8 mouse cellular contexts compared by ENCODE assay signal in the genomic region with DNA sequence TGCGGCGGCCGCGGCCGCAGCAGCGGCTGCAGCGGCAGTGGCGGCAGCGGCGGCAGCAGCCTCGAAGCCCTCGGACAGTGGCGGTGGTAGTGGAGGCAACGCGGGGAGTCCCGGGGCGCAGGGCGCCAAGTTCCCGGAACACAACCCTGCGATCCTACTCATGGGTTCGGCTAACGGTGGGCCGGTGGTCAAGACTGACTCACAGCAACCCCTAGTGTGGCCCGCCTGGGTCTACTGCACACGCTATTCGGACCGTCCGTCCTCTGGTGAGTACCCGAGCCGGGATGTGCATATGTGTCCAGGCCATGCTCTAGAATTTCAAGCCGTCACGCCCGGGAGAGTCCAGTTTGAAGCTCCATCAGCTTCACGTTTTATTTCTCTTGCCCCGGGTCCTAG. TPM values are rescaled to one million over a fixed set of nuclear protein-coding genes. Genes with fewer than 3 reads are reported as not detected.
DNase-seq lines count a peak whose midpoint lies in the region; ATAC-seq and TF ChIP-seq lines count a peak whose summit lies in the region.

No protein-coding gene starts in this region.

- no peaks in the 10 kb centered on the region for H3K36me3 ChIP-seq in ES-Bruce4 (ENCODE audit: control insufficient read depth, insufficient read depth, low read length, poor library complexity, severe bottlenecking)
- no peaks in the 10 kb centered on the region for H3K36me3 ChIP-seq in forebrain, embryonic 12.5 days (replicated peaks)
- no peaks in the 10 kb centered on the region for H3K36me3 ChIP-seq in liver, embryonic 15.5 days (replicated peaks)

- H3K4me2 ChIP-seq in forebrain, embryonic 12.5 days: peak overlapping the region; percentile 61
- H3K4me2 ChIP-seq in liver, embryonic 15.5 days: peak overlapping the region; percentile 56

- under 1% methylated on average over 32 of the region's 35 CpGs for WGBS in forebrain, embryonic 12.5 days
- WGBS in liver, embryonic 15.5 days (ENCODE audit: insufficient replicate concordance): 2% methylated on average over 34 of the region's 35 CpGs

- intact Hi-C loops in gastrocnemius, postnatal 14 days (cut with DNase I; ENCODE audit: low total_unique reads): no loop called here

- no peak for TF ChIP-seq CTCF in ES-Bruce4 (IDR thresholded peaks at IDR 0.05; ENCODE audit: low read depth, low read length)

- H3K9me3 ChIP-seq in ES-Bruce4 (replicated peaks; ENCODE audit: control insufficient read depth, insufficient read depth, low read length, poor library complexity, severe bottlenecking): no peaks in the 10 kb centered on the region
- no peaks in the 10 kb centered on the region for H3K9me3 ChIP-seq in forebrain, embryonic 12.5 days
- H3K9me3 ChIP-seq in liver, embryonic 15.5 days (replicated peaks): no peaks in the 10 kb centered on the region

- TF ChIP-seq EP300 in ES-Bruce4 (IDR thresholded peaks at IDR 0.05; ENCODE audit: insufficient read depth, low read depth, low read length): no peak

- peak overlapping the region; percentile 24 for H3K9ac ChIP-seq in ES-Bruce4 (ENCODE audit: low read depth, poor library complexity, severe bottlenecking)
- H3K9ac ChIP-seq in forebrain, embryonic 12.5 days: peak overlapping the region; percentile 49; the same call in 1 of the 2 replicates
- H3K9ac ChIP-seq in liver, embryonic 15.5 days: no peak overlapping the region

- peak overlapping the region; percentile 17 for H3K4me3 ChIP-seq in ES-Bruce4 (ENCODE audit: low read depth, low read length)
- peak overlapping the region; percentile 42 for H3K4me3 ChIP-seq in forebrain, embryonic 12.5 days (replicated peaks)
- peak overlapping the region; percentile 38; the same call in 1 of the 2 replicates for H3K4me3 ChIP-seq in liver, embryonic 15.5 days (replicated peaks)

- ATAC-seq in forebrain, embryonic 12.5 days (ENCODE audit: low FRiP score): no peak; the same call in 1 of the 2 replicates
- no peak for ATAC-seq in liver, embryonic 15.5 days (ENCODE audit: insufficient read depth)

- no peaks in the 10 kb centered on the region for H3K4me1 ChIP-seq in ES-Bruce4 (ENCODE audit: control insufficient read depth, insufficient read depth, low read length)
- H3K4me1 ChIP-seq in forebrain, embryonic 12.5 days: peaks cover 25% of the 10 kb centered on the region
- H3K4me1 ChIP-seq in liver, embryonic 15.5 days (replicated peaks): peaks cover 13% of the 10 kb centered on the region

- no peak overlapping the region for H3K27ac ChIP-seq in ES-Bruce4 (ENCODE audit: insufficient read depth, low read length)
- no peak overlapping the region for H3K27ac ChIP-seq in forebrain, embryonic 12.5 days
- no peak overlapping the region for H3K27ac ChIP-seq in liver, embryonic 15.5 days (replicated peaks)

- peak; percentile 25 for DNase-seq in gastrocnemius, postnatal 14 days
- no peak for DNase-seq in gastrocnemius, postnatal 25 days
- no peak for DNase-seq in Muller cell, postnatal 12 days (ENCODE audit: inconsistent ontology term)
- DNase-seq in thymus, adult 18-20 months: no peak
- DNase-seq in testis, postnatal 14 days (ENCODE audit: low spot score): no peak

- peaks cover 50% of the 10 kb centered on the region for H3K27me3 ChIP-seq in ES-Bruce4 (ENCODE audit: control insufficient read depth, insufficient read depth, low read length, poor library complexity, severe bottlenecking)
- H3K27me3 ChIP-seq in forebrain, embryonic 12.5 days: peaks cover 95% of the 10 kb centered on the region
- peaks cover 100% of the 10 kb centered on the region for H3K27me3 ChIP-seq in liver, embryonic 15.5 days

- TF ChIP-seq POLR2A in ES-Bruce4 (IDR thresholded peaks at IDR 0.05; ENCODE audit: insufficient read depth, low read length): no peak

RNA-seq across cellular contexts. Expression of a gene that starts 1.4 kb away (rescaled TPM):
- total RNA-seq in gastrocnemius, postnatal 14 days (2021): 1 to 10 TPM; 5.5 to 9.9 TPM
- 1 to 10 TPM in 1 of 2 experiments, under 1 TPM in 1; 0.43 to 6.9 TPM for total RNA-seq in gastrocnemius, postnatal 25 days (2021)
- 0.61 TPM in 1 of 2 replicates, not detected in the other for polyA plus RNA-seq in ES-Bruce4 (2011; ENCODE audit: insufficient read depth, insufficient read length, low read depth, missing spikeins)
- polyA plus RNA-seq in forebrain, embryonic 12.5 days (2016; fragmentation: Nextera tagmentation; extraction: Ambion mirVana): 0.88 and 1.2 TPM in 2 replicates
- not detected in 2 replicates for polyA plus RNA-seq in liver, embryonic 15.5 days (2015; fragmentation: Nextera tagmentation; extraction: Ambion mirVana)
